Mouse (Mus musculus) limb, embryonic 14.5 days (tissue): ENCODE data around the gene Por. TPM values are rescaled to one million over a fixed set of nuclear protein-coding genes. Genes with fewer than 3 reads are reported as not detected.

Source experiments
- ATAC-seq: fragments of 200-750 bp; cut with Nextera tagmentation; 2 replicates; pipeline ENCODE4 v1.8.0; 2017; ENCODE audit warnings: low read depth, moderate number of reproducible peaks, moderate TSS enrichment; ENCODE audit not compliant: low FRiP score
- DNase-seq: peaks from one replicate; pipeline ENCODE4 v3.0.0-alpha.2; 2015; ENCODE audit warnings: low spot score
- H3K27ac ChIP-seq: fragments of 300-500 bp; sonication (generic); replicated peaks from 2 replicates; pipeline ENCODE4 v1.5.1; 2014; ENCODE audit warnings: low read depth, mild to moderate bottlenecking, low read length, moderate library complexity, mixed read lengths
- H3K27me3 ChIP-seq: fragments of 300-500 bp; sonication (generic); 2 replicates; pipeline ENCODE4 v1.6.1; 2014; ENCODE audit warnings: low read length, mixed read lengths; ENCODE audit not compliant: control insufficient read depth, insufficient read depth
- H3K36me3 ChIP-seq: fragments of 300-500 bp; sonication (generic); 2 replicates; pipeline ENCODE4 v1.6.1; 2014; ENCODE audit warnings: mild to moderate bottlenecking, low read length, moderate library complexity, mixed read lengths; ENCODE audit not compliant: control insufficient read depth, insufficient read depth
- H3K4me1 ChIP-seq: fragments of 300-500 bp; sonication (generic); 2 replicates; pipeline ENCODE4 v1.6.1; 2014; ENCODE audit warnings: antibody characterized with exemption, low read length, mixed read lengths; ENCODE audit not compliant: control insufficient read depth, insufficient read depth
- H3K4me2 ChIP-seq: fragments of 300-500 bp; sonication (generic); replicated peaks from 2 replicates; pipeline ENCODE4 v1.6.1; 2014; ENCODE audit warnings: low read depth, mild to moderate bottlenecking, low read length, moderate library complexity; ENCODE audit not compliant: severe bottlenecking
- H3K4me3 ChIP-seq: fragments of 300-500 bp; sonication (generic); replicated peaks from 2 replicates; pipeline ENCODE4 v1.5.1; 2014; ENCODE audit warnings: low read length
- H3K9ac ChIP-seq: fragments of 300-500 bp; sonication (generic); 2 replicates; pipeline ENCODE4 v1.6.1; 2014; ENCODE audit warnings: mild to moderate bottlenecking, low read depth, low read length, moderate library complexity; ENCODE audit not compliant: severe bottlenecking
- H3K9me3 ChIP-seq: fragments of 300-500 bp; sonication (generic); 2 replicates; pipeline ENCODE4 v1.6.1; 2016; ENCODE audit warnings: low read length; ENCODE audit not compliant: control insufficient read depth
- POLR2A ChIP-seq: fragments of 200-500 bp; IDR thresholded peaks from 2 replicates; pipeline ENCODE4 v1.8.0; 2012; ENCODE audit warnings: inconsistent platforms, mild to moderate bottlenecking, moderate library complexity, borderline replicate concordance; ENCODE audit not compliant: insufficient read depth, insufficient read length; ENCODE audit errors: extremely low read depth
- WGBS: fragments of 180-500 bp; shearing (Covaris S2); extraction: QIAGEN DNeasy Blood & Tissue Kit; methylation state at CpG from one replicate; pipeline ENCODE4 v1.1.7; 2014; 5-methylcytosine and 5-hydroxymethylcytosine counted together
- polyA plus RNA-seq, 2 experiments: library from polyadenylated mRNA; depleted of rRNA in 1 of 2; stranded (reverse) in 1 of 2; unstranded in 1 of 2; fragments of >200 nt; fragmentation: Nextera tagmentation in 1 of 2; extraction: Ambion mirVana in 1 of 2; gene quantifications; 2 replicates each; pipeline versions ENCODE4 v1.2.1 to v1.2.3; 2012 to 2014

Por gene
- polyA plus RNA-seq, 2 experiments: 64.7 to 99.2 TPM

DNA sequence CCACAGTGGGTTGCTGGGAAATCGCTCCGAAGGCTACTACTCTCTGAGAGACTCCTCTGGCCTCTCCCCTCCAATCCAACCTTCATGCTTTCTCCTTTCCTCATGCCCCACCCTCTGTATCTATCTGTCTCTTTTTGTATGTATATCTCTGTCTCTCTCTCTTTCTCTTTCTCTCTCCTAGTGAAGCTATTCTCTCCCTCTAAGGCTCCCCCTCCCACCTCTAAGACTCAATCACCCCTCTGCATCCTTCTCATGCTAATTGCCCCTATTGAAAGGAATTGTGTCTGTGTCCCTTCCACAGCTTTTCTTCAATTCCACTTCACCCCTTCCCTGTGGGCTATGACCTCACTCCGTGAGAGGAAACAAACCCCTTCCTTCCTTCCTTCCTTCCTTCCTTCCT, 40.4 kb upstream of the Por start:
- 86% methylated on average over 3 of the region's 3 CpGs for WGBS
- TF ChIP-seq POLR2A: no peak
- Histone ChIP-seq H3K4me1 (peaks cover 8% of the 10 kb centered on the region; the same call in 1 of the 2 replicates), H3K9ac (no peak overlapping the region), H3K4me2 (no peak overlapping the region), H3K27ac (no peak overlapping the region), H3K36me3 (no peaks in the 10 kb centered on the region), H3K27me3 (no peaks in the 10 kb centered on the region), H3K4me3 (no peak overlapping the region), H3K9me3 (no peaks in the 10 kb centered on the region)
- DNase-seq (no peak), ATAC-seq (no peak)

DNA sequence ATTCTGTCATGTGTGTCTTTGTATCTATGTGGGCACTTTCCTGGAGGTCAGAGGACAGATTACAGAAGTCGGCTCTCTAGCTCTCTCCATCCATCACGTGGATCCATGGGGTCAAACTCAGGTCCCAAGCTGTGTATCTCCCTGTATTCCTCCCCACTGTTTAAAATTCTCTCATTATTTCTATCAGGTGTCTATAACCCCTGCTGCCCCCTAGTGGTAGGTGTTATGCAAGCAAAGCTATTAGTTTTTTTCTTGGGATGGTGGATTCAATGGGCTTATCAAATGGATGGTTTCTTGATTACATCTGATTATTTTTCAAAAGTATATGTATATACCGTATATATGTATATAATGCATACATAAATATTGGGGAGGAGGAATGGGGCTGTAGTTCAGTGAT, 39.2 kb upstream of the Por start:
- Histone ChIP-seq H3K27ac (no peak overlapping the region), H3K4me2 (no peak overlapping the region), H3K9ac (no peak overlapping the region), H3K36me3 (no peaks in the 10 kb centered on the region; the same call in 1 of the 2 replicates), H3K4me3 (no peak overlapping the region), H3K4me1 (peaks cover 8% of the 10 kb centered on the region; the same call in 1 of the 2 replicates), H3K9me3 (no peaks in the 10 kb centered on the region), H3K27me3 (no peaks in the 10 kb centered on the region)
- DNase-seq (peak; percentile 65), ATAC-seq (no peak)
- WGBS: 30% methylated on average over 3 of the region's 3 CpGs
- TF ChIP-seq POLR2A: no peak

DNA sequence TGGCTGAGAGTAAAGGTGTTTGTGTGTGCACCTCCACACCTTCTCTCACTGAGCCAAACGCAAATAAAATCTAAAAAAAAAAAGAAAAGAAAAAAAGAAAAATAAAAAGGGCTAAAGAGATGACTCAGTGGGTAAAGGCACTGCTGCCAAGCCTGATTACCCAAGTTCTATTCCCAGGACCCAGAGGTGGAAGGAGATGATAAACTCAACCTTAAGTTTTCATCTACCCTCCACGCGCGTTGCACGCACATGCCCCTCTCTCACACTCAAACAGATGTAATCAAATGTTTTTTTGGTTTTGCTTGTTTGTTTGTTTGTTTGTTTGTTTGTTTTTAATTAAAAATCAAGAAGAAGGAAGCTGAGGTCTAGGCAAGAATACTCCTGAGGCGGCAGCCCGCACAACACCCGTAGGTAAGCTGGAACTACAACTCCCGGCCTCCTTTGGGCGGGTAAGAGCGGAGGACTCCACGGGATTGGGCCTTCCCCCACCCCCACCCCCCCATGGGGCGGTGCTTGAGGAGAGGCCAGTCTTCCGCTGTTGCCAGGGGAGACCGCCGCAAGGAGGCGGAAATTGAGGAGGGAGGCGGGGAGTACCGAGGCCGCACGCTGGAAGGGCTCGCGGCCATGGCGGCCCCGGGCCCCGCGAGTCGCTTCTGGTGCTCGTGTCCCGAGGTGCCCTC, 37.6 kb upstream of the Por start, which contains the start of gene Rhbdd2:
Rhbdd2 (plus strand) TSS at position 502 of the 680 bp plus-strand sequence.
- ATAC-seq: peak; percentile 100
- no peaks in the 10 kb centered on the region for H3K9me3 ChIP-seq
- H3K4me1 ChIP-seq: peaks cover 8% of the 10 kb centered on the region; the same call in 1 of the 2 replicates
- peak within 1 kb of the TSS; percentile 70 for H3K9ac ChIP-seq
- H3K4me3 ChIP-seq: peak within 1 kb of the TSS; percentile 86
- 21% methylated on average over 19 of the region's 30 CpGs for WGBS
- peak; percentile 98 for DNase-seq
- peak within 1 kb of the TSS; percentile 52 for H3K4me2 ChIP-seq
- H3K36me3 ChIP-seq: peaks cover 13% of the 10 kb centered on the region
- H3K27me3 ChIP-seq: no peaks in the 10 kb centered on the region
- TF ChIP-seq POLR2A: peak; percentile 71; the same call in 1 of the 2 replicates
- peak within 1 kb of the TSS; percentile 68 for H3K27ac ChIP-seq

DNA sequence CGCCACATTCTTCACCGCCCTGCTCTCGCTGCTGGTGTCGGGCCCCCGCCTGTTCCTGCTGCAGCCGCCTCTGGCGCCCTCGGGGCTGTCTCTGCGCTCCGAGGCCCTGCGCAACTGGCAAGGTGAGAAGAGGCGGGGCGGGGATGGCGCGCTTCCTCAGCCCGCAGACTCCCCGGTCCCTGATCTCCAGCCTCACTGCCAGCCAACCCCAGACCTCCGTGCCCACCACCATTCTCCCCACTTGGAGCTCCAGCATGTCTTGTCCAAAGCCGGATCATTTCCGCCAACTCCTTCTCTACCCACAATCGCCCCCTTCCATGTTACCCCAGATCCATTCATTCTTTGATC, 37.1 kb upstream of the Por start:
- H3K27ac ChIP-seq: peak overlapping the region; percentile 68
- peaks cover 8% of the 10 kb centered on the region; the same call in 1 of the 2 replicates for H3K4me1 ChIP-seq
- H3K27me3 ChIP-seq: no peaks in the 10 kb centered on the region
- peak overlapping the region; percentile 70 for H3K9ac ChIP-seq
- no peaks in the 10 kb centered on the region for H3K9me3 ChIP-seq
- 0% methylated on average over 11 of the region's 21 CpGs for WGBS
- ATAC-seq (peak; percentile 78), DNase-seq (no peak)
- no peak for TF ChIP-seq POLR2A
- H3K4me3 ChIP-seq: peak overlapping the region; percentile 86
- H3K36me3 ChIP-seq: peaks cover 17% of the 10 kb centered on the region
- H3K4me2 ChIP-seq: peak overlapping the region; percentile 52

DNA sequence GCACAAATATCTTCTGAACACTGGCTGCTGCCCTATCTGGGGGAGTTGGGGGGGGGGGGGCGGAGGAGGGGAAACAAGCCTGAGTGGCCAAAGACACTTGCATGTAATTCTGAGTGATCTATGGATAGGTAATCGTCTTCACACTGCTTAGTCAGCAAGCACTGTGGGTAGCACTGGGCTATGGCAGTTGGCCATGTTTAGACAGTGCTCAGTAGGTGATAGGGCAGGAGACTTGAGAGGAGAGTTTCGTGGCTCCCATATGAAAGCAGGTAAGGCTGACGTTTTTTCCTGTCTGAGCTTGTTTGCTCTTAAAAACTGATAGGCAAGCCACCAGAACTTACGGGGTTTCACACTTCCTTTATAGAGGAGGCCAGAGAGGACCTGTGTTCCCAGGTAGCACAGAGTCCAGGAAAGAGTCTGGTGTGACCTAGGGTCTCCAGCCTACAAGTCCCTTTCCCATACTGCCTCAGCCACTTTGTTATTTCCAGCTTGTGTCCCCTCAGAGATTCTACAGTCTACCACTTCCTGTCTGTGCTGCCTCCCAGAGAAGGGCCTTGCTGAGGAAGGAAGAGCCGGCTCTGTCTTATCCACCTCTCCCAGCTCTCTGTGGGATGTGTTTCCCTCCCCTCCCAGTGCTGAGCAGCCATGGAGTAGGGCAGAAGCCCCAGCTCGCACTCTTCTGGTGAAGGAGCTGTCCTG, 29.9 kb upstream of the Por start:
- no peak overlapping the region for H3K4me2 ChIP-seq
- ATAC-seq (no peak), DNase-seq (no peak)
- no peaks in the 10 kb centered on the region for H3K9me3 ChIP-seq
- H3K36me3 ChIP-seq: peaks cover 48% of the 10 kb centered on the region
- no peak for TF ChIP-seq POLR2A
- H3K27me3 ChIP-seq: no peaks in the 10 kb centered on the region
- H3K4me3 ChIP-seq: no peak overlapping the region
- H3K27ac ChIP-seq: no peak overlapping the region; the same call in 1 of the 2 replicates
- H3K4me1 ChIP-seq: no peaks in the 10 kb centered on the region
- no peak overlapping the region for H3K9ac ChIP-seq
- 77% methylated on average over 6 of the region's 7 CpGs for WGBS
